Mouse (Mus musculus) heart, postnatal 0 days (tissue): ENCODE results near the gene Rce1. TPM values are rescaled to one million over a fixed set of nuclear protein-coding genes. Genes with fewer than 3 reads are reported as not detected.
A peak's percentile ranks its signal among the peaks of the same experiment; 100 is the strongest.

Experiments
- ATAC-seq: fragments of 200-750 bp; cut with Nextera tagmentation; 2 replicates; pipeline ENCODE4 v1.8.0; 2017; ENCODE audit warnings: low read depth, moderate number of reproducible peaks, moderate library complexity; ENCODE audit not compliant: insufficient read depth
- DNase-seq: peaks from one replicate; pipeline ENCODE4 v3.0.0-alpha.2; 2016; ENCODE audit warnings: low spot score
- H3K27ac ChIP-seq: fragments of 300-500 bp; sonication (generic); 2 replicates; pipeline ENCODE4 v1.5.1; 2014; ENCODE audit warnings: low read depth, mild to moderate bottlenecking
- H3K27me3 ChIP-seq: fragments of 300-500 bp; sonication (generic); 2 replicates; pipeline ENCODE4 v1.6.1; 2014; ENCODE audit warnings: low read length, mixed read lengths; ENCODE audit not compliant: control insufficient read depth, insufficient read depth
- H3K36me3 ChIP-seq: fragments of 300-500 bp; sonication (generic); replicated peaks from 2 replicates; pipeline ENCODE4 v1.6.1; 2014; ENCODE audit warnings: low read length, mixed read lengths; ENCODE audit not compliant: control insufficient read depth, insufficient read depth
- H3K4me1 ChIP-seq: fragments of 300-500 bp; sonication (generic); 2 replicates; pipeline ENCODE4 v1.6.1; 2014; ENCODE audit warnings: antibody characterized with exemption; ENCODE audit not compliant: control insufficient read depth, insufficient read depth
- H3K4me2 ChIP-seq: fragments of 300-500 bp; sonication (generic); 2 replicates; pipeline ENCODE4 v1.6.1; 2014; ENCODE audit warnings: low read depth, mild to moderate bottlenecking, low read length, moderate library complexity
- H3K4me3 ChIP-seq: fragments of 300-500 bp; sonication (generic); 2 replicates; pipeline ENCODE4 v1.5.1; 2014; ENCODE audit warnings: low read depth, low read length
- H3K9ac ChIP-seq: fragments of 300-500 bp; sonication (generic); replicated peaks from 2 replicates; pipeline ENCODE4 v1.6.1; 2014; ENCODE audit warnings: low read depth, low read length, mixed read lengths
- H3K9me3 ChIP-seq: fragments of 300-500 bp; sonication (generic); replicated peaks from 2 replicates; pipeline ENCODE4 v1.6.1; 2016; ENCODE audit warnings: low read length; ENCODE audit not compliant: control insufficient read depth
- CTCF ChIP-seq: IDR thresholded peaks from 2 replicates; pipeline ENCODE4 v1.5.1; 2016; ENCODE audit warnings: antibody characterized with exemption, control low read depth, low read depth
- EP300 ChIP-seq: IDR thresholded peaks from 2 replicates; pipeline ENCODE4 v1.6.1; 2016; ENCODE audit warnings: antibody characterized with exemption, low read depth
- WGBS: fragments of 180-500 bp; shearing (Covaris S2); extraction: QIAGEN DNeasy Blood & Tissue Kit; methylation state at CpG from one replicate; pipeline ENCODE4 v1.1.7; 2014; 5-methylcytosine and 5-hydroxymethylcytosine counted together
- microRNA-seq: library from miRNA; unstranded; fragments of <30 nt; microRNA quantifications from one replicate; pipeline ENCODE4, GENCODE M21; 2016
- polyA plus RNA-seq: library from polyadenylated mRNA; unstranded; fragments of >200 nt; fragmentation: Nextera tagmentation; extraction: Ambion mirVana; gene quantifications from 2 replicates; pipeline ENCODE4 v1.2.1, GENCODE M21; 2015
- total RNA-seq: library from RNA; depleted of rRNA; stranded (reverse); fragments of >200 nt; gene quantifications from 2 replicates; pipeline ENCODE4 v1.2.3, GENCODE M21; 2014; ENCODE audit warnings: low replicate concordance; rRNA removed

Rce1 gene
- total and polyA plus RNA-seq, 2 experiments from 2014 or later, result 24.8 to 64.6 TPM

GRCm38 (mm10) chr19:4579296-4579695 lies 46.1 kb downstream of the Rce1 start:
- DNase-seq, result no peak
- Histone ChIP-seq H3K4me1 (no peaks in the 10 kb centered on the region), H3K36me3 (no peaks in the 10 kb centered on the region), H3K27ac (no peak overlapping the region), H3K4me3 (no peak overlapping the region), H3K9me3 (no peaks in the 10 kb centered on the region), H3K4me2 (no peak overlapping the region), H3K27me3 (no peaks in the 10 kb centered on the region), H3K9ac (no peak overlapping the region)
- WGBS, result 78% methylated on average over 5 of the region's 5 CpGs
- no peak for ATAC-seq
- TF ChIP-seq EP300, result no peak
- no peak for TF ChIP-seq CTCF

GRCm38 (mm10) chr19:4578799-4579198 lies 46.6 kb downstream of the Rce1 start:
- H3K4me1 ChIP-seq, result no peaks in the 10 kb centered on the region
- H3K4me3 ChIP-seq, result no peak overlapping the region
- no peak overlapping the region for H3K27ac ChIP-seq
- H3K4me2 ChIP-seq, result no peak overlapping the region
- no peaks in the 10 kb centered on the region for H3K27me3 ChIP-seq
- TF ChIP-seq EP300, result no peak
- WGBS, result 30% methylated on average over 2 of the region's 2 CpGs
- ATAC-seq (no peak), DNase-seq (no peak)
- no peaks in the 10 kb centered on the region for H3K9me3 ChIP-seq
- H3K9ac ChIP-seq, result no peak overlapping the region
- H3K36me3 ChIP-seq, result no peaks in the 10 kb centered on the region

GRCm38 (mm10) chr19:4573241-4573640 lies 52.2 kb downstream of the Rce1 start:
- H3K4me2 ChIP-seq, result no peak overlapping the region
- H3K4me3 ChIP-seq, result no peak overlapping the region
- ATAC-seq (no peak), DNase-seq (no peak)
- TF ChIP-seq CTCF (0 out of 2 replicates have a peak, but pooled peaks have one; percentile 16), EP300 (no peak)
- H3K9ac ChIP-seq, result no peak overlapping the region
- H3K36me3 ChIP-seq, result no peaks in the 10 kb centered on the region
- H3K27ac ChIP-seq, result no peak overlapping the region
- 83% methylated on average over 1 of the region's 1 CpGs for WGBS
- peaks cover 5% of the 10 kb centered on the region; the same call in 1 of the 2 replicates for H3K4me1 ChIP-seq
- H3K27me3 ChIP-seq, result no peaks in the 10 kb centered on the region
- H3K9me3 ChIP-seq, result no peaks in the 10 kb centered on the region

Small RNA genes lying within 50 kb of the gene (microRNA-seq; reads per million reads assigned to microRNA genes)
- gene Mir6986, result not detected

Other genes with a start within 250 kb of the Rce1 start
- 55.0 and 65.3 TPM in 2 replicates for gene Kdm2a, start 227.4 kb downstream of the Rce1 start, total RNA-seq
- 15.4 and 15.7 TPM in 2 replicates for gene Kdm2a, start 227.4 kb downstream of the Rce1 start, polyA plus RNA-seq
- gene Rhod, start 186.2 kb downstream of the Rce1 start, total RNA-seq, result 24.3 and 35.0 TPM in 2 replicates
- 16.0 and 18.4 TPM in 2 replicates for gene Rhod, start 186.2 kb downstream of the Rce1 start, polyA plus RNA-seq
- gene Syt12, start 148.2 kb downstream of the Rce1 start, total RNA-seq, result 2.8 TPM in 2 replicates
- 0.26 and 0.46 TPM in 2 replicates for gene Syt12, start 148.2 kb downstream of the Rce1 start, polyA plus RNA-seq
- gene 2010003K11Rik, start 127.1 kb downstream of the Rce1 start, total RNA-seq, result not detected in 2 replicates
- gene 2010003K11Rik, start 127.1 kb downstream of the Rce1 start, polyA plus RNA-seq, result not detected in 2 replicates
- 12.4 and 13.8 TPM in 2 replicates for gene Pcx, start 115.2 kb downstream of the Rce1 start, total RNA-seq
- gene Pcx, start 115.2 kb downstream of the Rce1 start, polyA plus RNA-seq, result 4.7 and 5.2 TPM in 2 replicates
- 32.2 and 45.8 TPM in 2 replicates for gene Lrfn4, start 10.0 kb downstream of the Rce1 start, total RNA-seq
- 1.7 and 1.9 TPM in 2 replicates for gene Lrfn4, start 10.0 kb downstream of the Rce1 start, polyA plus RNA-seq
- gene Gm960, start 73.0 kb upstream of the Rce1 start, total RNA-seq, result 0.43 TPM in 1 of 2 replicates, not detected in the other
- gene Gm960, start 73.0 kb upstream of the Rce1 start, polyA plus RNA-seq, result 0.54 and 1.6 TPM in 2 replicates
- 0.04 TPM in 2 replicates for gene Sptbn2, start 85.5 kb upstream of the Rce1 start, total RNA-seq
- 0.05 and 0.12 TPM in 2 replicates for gene Sptbn2, start 85.5 kb upstream of the Rce1 start, polyA plus RNA-seq
- gene Rbm4b, start 130.9 kb upstream of the Rce1 start, total RNA-seq, result 9.3 and 30.2 TPM in 2 replicates
- gene Rbm4b, start 130.9 kb upstream of the Rce1 start, polyA plus RNA-seq, result 20.3 and 22.5 TPM in 2 replicates
- 63.4 and 75.1 TPM in 2 replicates for gene Rbm4, start 168.3 kb upstream of the Rce1 start, total RNA-seq
- 40.8 and 43.9 TPM in 2 replicates for gene Rbm4, start 168.3 kb upstream of the Rce1 start, polyA plus RNA-seq
- 3.7 and 12.4 TPM in 2 replicates for gene Gm21992, start 186.0 kb upstream of the Rce1 start, total RNA-seq
- gene Gm21992, start 186.0 kb upstream of the Rce1 start, polyA plus RNA-seq, result 17.6 and 21.6 TPM in 2 replicates
- gene Rbm14, start 186.0 kb upstream of the Rce1 start, total RNA-seq, result 25.3 and 28.1 TPM in 2 replicates
- 21.2 and 24.9 TPM in 2 replicates for gene Rbm14, start 186.0 kb upstream of the Rce1 start, polyA plus RNA-seq
- gene Ccs, start 213.7 kb upstream of the Rce1 start, total RNA-seq, result 23.2 and 58.6 TPM in 2 replicates
- 41.8 and 42.1 TPM in 2 replicates for gene Ccs, start 213.7 kb upstream of the Rce1 start, polyA plus RNA-seq
- gene Ccdc87, start 213.7 kb upstream of the Rce1 start, total RNA-seq, result not detected in 2 replicates
- gene Ccdc87, start 213.7 kb upstream of the Rce1 start, polyA plus RNA-seq, result 0.08 and 0.10 TPM in 2 replicates
- 49.5 and 56.8 TPM in 2 replicates for gene Ctsf, start 229.5 kb upstream of the Rce1 start, total RNA-seq
- gene Ctsf, start 229.5 kb upstream of the Rce1 start, polyA plus RNA-seq, result 39.7 and 43.6 TPM in 2 replicates